In genomic region chr6:37054435-37055020, GRCm38 (mm10) we compare ENCODE assay signal across 8 mouse cellular contexts.
DNase-seq lines count a peak whose midpoint lies in the region; ATAC-seq and TF ChIP-seq lines count a peak whose summit lies in the region.
"Had no signal": no experiment of that assay in that cellular context is flagged by ENCODE, and none has a peak within 500 bp of the region (broad histone marks: within the 10 kb centered on the region; RNA-seq: fewer than 3 reads in every experiment).

No protein-coding gene starts in this region.

- no peaks in the 10 kb centered on the region for H3K36me3 ChIP-seq in G1E (replicated peaks)
- peaks cover 10% of the 10 kb centered on the region; the same call in 1 of the 2 replicates for H3K36me3 ChIP-seq in forebrain, postnatal 0 days (ENCODE audit: insufficient read depth)
- H3K36me3 ChIP-seq: neural tube, embryonic 12.5 days had no signal

- no peak overlapping the region for H3K4me2 ChIP-seq in forebrain, postnatal 0 days (ENCODE audit: low read depth)
- H3K4me2 ChIP-seq: neural tube, embryonic 12.5 days had no signal

- H3K9ac ChIP-seq in forebrain, postnatal 0 days = no peak overlapping the region
- H3K9ac ChIP-seq: neural tube, embryonic 12.5 days had no signal

- no peak; the same call in 1 of the 2 replicates for ATAC-seq in G1E (ENCODE audit: extremely low read depth, insufficient number of reproducible peaks, low FRiP score, poor library complexity, severe bottlenecking)
- ATAC-seq in forebrain, postnatal 0 days = peak; percentile 69

- no peak for TF ChIP-seq CTCF in G1E (IDR thresholded peaks at IDR 0.05; ENCODE audit: low read depth, low read length)
- TF ChIP-seq CTCF in forebrain, postnatal 0 days (IDR thresholded peaks at IDR 0.05; ENCODE audit: low read depth) = peak; percentile 81

- H3K4me3 ChIP-seq in G1E (ENCODE audit: low read depth, low read length) = no peak overlapping the region
- no peak overlapping the region for H3K4me3 ChIP-seq in forebrain, postnatal 0 days (ENCODE audit: low read depth, low read length)
- H3K4me3 ChIP-seq: neural tube, embryonic 12.5 days had no signal

- H3K9me3 ChIP-seq in G1E (replicated peaks) = 0 out of 2 replicates have a peak, but pooled peaks cover 2% of the 10 kb centered on the region
- no peaks in the 10 kb centered on the region for H3K9me3 ChIP-seq in forebrain, postnatal 0 days (ENCODE audit: low read length)
- H3K9me3 ChIP-seq: neural tube, embryonic 12.5 days had no signal

- H3K4me1 ChIP-seq in G1E (ENCODE audit: insufficient read depth, low read depth, low read length) = no peaks in the 10 kb centered on the region
- H3K4me1 ChIP-seq in forebrain, postnatal 0 days (ENCODE audit: insufficient read depth) = no peaks in the 10 kb centered on the region
- H3K4me1 ChIP-seq: neural tube, embryonic 12.5 days had no signal

- H3K27ac ChIP-seq in forebrain, postnatal 0 days (ENCODE audit: low read depth, low read length) = no peak overlapping the region
- H3K27ac ChIP-seq: neural tube, embryonic 12.5 days had no signal

- peak; percentile 49 for DNase-seq in kidney, adult 9 months
- DNase-seq in kidney, adult 8-10 months = no peak
- peak; percentile 52 for DNase-seq in CD4-positive helper T cell, adult 2 months (ENCODE audit: low read depth, low spot score)
- DNase-seq in G1E (ENCODE audit: low spot score) = peak; percentile 1
- peak; percentile 78 for DNase-seq in forebrain, postnatal 0 days
- DNase-seq in naive thymus-derived CD4-positive, alpha-beta T cell, adult 2 months (ENCODE audit: low read depth) = peak; percentile 46
- no peak for DNase-seq in T-cell, adult 2 months (ENCODE audit: low spot score)

- 51% methylated on average over 6 of the region's 6 CpGs for WGBS in forebrain, postnatal 0 days

- H3K27me3 ChIP-seq in G1E (ENCODE audit: insufficient read depth, low read length) = no peaks in the 10 kb centered on the region
- H3K27me3 ChIP-seq in forebrain, postnatal 0 days (ENCODE audit: insufficient read depth, low read length) = no peaks in the 10 kb centered on the region
- H3K27me3 ChIP-seq: neural tube, embryonic 12.5 days had no signal

Comparison
In these comparisons a context has a peak if more than half of its experiments do, and no peak if none do; other contexts are left out.
1. DNase-seq: peak in kidney, adult 9 months (single experiment), CD4-positive helper T cell, adult 2 months (single experiment), G1E (single experiment), forebrain, postnatal 0 days (single experiment) and naive thymus-derived CD4-positive, alpha-beta T cell, adult 2 months (single experiment); none in kidney, adult 8-10 months (0 of 2) and T-cell, adult 2 months (single experiment).